Mouse (Mus musculus): ENCODE results near the gene Qrich1. TPM values are rescaled to one million over a fixed set of nuclear protein-coding genes. Genes with fewer than 3 reads are reported as not detected.
A peak's percentile ranks its signal among the peaks of the same experiment; 100 is the strongest.

Qrich1 gene
- polyA plus RNA-seq, 1 experiment from 2014 or later: 118 TPM

DNA sequence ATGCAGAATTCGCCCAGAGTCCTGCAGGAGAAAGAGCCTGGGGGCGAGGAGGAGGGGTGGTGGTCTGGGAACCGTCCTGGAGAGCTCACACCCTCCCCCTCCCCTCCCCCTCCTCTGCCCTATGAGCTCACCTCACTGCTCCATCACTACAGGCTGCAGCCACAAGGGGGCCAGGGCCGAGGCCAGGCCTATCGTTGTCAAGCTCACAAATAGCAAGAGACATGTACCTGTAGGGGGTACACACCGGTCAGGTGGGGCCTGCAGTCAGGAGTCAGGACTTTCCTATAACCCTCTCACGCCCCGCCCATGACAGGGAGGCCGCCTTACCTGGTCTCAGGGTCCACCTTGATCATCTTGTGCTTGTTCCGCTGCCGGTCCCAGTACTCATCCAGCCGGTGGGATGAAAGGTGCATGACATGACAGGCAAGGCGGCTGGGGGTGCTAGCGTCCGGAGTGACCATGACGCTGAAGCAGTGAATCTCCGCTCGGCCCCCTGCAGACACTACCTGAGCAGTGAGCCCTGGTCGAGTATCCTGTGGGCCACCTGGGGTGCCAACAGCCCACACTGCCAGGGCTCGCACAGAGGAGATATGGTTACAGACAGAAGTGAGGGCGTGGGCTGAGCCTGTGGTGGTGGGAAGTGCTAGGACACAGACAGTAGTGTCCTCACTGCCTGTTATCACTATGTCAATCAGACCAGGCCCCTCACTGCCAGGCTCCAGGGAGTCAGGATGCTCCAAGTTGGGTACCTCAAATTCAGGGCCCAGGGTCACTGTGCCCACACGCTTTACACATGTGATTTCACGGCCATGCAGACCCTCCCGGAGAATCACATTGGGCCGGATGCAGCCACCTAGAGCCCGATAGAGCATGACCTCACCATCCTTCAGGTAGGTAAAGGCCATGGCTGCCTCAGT, 57.4 kb downstream of the Qrich1 start:
- H3K4me3 ChIP-seq (ENCODE audit: low read length): no peak overlapping the region
- no peaks in the 10 kb centered on the region for H3K27me3 ChIP-seq (ENCODE audit: control insufficient read depth, insufficient read depth, low read depth, low read length)
- H3K9me3 ChIP-seq (ENCODE audit: control insufficient read depth, low read length): no peaks in the 10 kb centered on the region
- H3K4me1 ChIP-seq (replicated peaks; ENCODE audit: control insufficient read depth, insufficient read depth, low read length): peaks cover 29% of the 10 kb centered on the region
- H3K27ac ChIP-seq (ENCODE audit: low read length): no peak overlapping the region
- H3K4me2 ChIP-seq (ENCODE audit: low read depth, low read length): no peak overlapping the region
- 57% methylated on average over 26 of the region's 26 CpGs for WGBS
- H3K36me3 ChIP-seq (ENCODE audit: control insufficient read depth, insufficient read depth, low read length): peaks cover 37% of the 10 kb centered on the region
- H3K9ac ChIP-seq (ENCODE audit: low read length): no peak overlapping the region
- no peak for ATAC-seq (ENCODE audit: low read depth)

DNA sequence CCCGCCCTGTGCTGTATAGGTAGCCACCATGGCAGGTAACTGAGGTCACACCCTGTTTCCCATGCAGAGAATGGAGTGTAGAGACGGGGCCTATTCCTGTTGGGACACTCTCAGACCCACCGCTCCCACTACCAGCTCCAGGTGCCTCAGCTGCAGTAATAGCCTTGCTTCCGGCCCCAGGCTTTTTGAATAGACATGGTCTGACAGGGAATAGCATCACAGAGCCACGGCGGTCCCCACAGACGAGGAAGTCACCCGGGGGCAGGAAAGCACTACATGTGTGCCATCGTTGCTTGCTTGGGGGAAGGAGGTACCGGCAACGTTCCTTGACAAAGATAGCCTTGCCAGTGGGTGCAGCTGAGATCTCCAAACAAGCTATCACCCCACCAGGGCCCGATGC, 58.3 kb downstream of the Qrich1 start:
- Histone ChIP-seq H3K9me3 (ENCODE audit: control insufficient read depth, low read length) (no peaks in the 10 kb centered on the region), H3K27ac (ENCODE audit: low read length) (no peak overlapping the region), H3K4me2 (ENCODE audit: low read depth, low read length) (no peak overlapping the region), H3K36me3 (ENCODE audit: control insufficient read depth, insufficient read depth, low read length) (peaks cover 37% of the 10 kb centered on the region), H3K9ac (ENCODE audit: low read length) (no peak overlapping the region), H3K27me3 (ENCODE audit: control insufficient read depth, insufficient read depth, low read depth, low read length) (no peaks in the 10 kb centered on the region), H3K4me3 (ENCODE audit: low read length) (no peak overlapping the region), H3K4me1 (replicated peaks; ENCODE audit: control insufficient read depth, insufficient read depth, low read length) (peaks cover 28% of the 10 kb centered on the region)
- 88% methylated on average over 12 of the region's 12 CpGs for WGBS
- no peak for ATAC-seq (ENCODE audit: low read depth)

DNA sequence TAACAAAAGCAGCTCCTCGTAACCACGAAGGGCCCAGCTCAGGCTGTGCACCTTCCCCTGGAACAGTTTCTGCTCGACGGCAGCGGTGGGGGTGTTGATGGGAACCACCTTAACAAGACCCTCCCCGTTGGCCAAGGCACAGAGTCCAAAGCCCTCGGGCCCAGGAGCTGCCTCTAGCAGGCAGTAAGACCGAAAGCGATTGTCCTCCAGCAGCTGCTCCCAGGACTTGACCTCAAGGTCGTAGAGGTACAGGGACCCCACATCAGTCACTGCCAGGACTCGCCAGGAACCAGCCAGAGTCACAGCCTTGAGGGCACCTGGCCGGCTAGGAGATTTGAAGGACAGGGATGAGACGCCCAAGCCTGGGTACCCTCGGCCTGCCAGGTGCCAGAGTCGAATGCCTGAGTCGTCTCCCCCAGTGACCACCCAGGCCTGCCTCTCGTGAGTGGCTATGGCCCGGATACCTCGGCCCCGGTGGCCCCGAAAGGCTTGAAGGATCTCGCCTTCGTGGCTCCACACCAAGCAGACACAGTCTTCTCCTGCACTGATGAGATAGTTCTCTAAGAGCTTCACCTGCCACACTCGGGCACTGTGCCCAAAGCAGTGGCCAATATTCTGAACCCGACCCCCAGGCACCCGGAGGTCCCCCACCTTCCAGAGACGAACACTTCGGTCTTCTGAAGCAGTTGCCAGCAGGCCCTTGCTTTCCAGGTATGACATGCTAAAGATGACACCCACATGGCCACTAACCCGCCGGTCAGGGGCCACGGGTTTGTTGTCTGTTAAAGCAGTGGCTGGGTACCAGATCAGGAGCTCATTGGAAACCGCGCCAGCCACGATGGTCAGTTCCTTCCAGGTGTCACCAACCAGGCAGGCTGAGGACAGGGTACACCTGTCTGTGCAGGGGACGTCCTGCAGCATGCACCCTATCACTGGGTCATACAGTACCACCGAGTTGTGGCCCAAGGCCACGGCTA, 59.0 kb downstream of the Qrich1 start:
- no peak overlapping the region for H3K4me2 ChIP-seq (ENCODE audit: low read depth, low read length)
- peaks cover 37% of the 10 kb centered on the region for H3K36me3 ChIP-seq (ENCODE audit: control insufficient read depth, insufficient read depth, low read length)
- no peak overlapping the region for H3K27ac ChIP-seq (ENCODE audit: low read length)
- 74% methylated on average over 37 of the region's 37 CpGs for WGBS
- no peak for ATAC-seq (ENCODE audit: low read depth)
- no peak overlapping the region for H3K9ac ChIP-seq (ENCODE audit: low read length)
- no peaks in the 10 kb centered on the region for H3K27me3 ChIP-seq (ENCODE audit: control insufficient read depth, insufficient read depth, low read depth, low read length)
- no peaks in the 10 kb centered on the region for H3K9me3 ChIP-seq (ENCODE audit: control insufficient read depth, low read length)
- H3K4me1 ChIP-seq (replicated peaks; ENCODE audit: control insufficient read depth, insufficient read depth, low read length): peaks cover 24% of the 10 kb centered on the region
- H3K4me3 ChIP-seq (ENCODE audit: low read length): no peak overlapping the region

DNA sequence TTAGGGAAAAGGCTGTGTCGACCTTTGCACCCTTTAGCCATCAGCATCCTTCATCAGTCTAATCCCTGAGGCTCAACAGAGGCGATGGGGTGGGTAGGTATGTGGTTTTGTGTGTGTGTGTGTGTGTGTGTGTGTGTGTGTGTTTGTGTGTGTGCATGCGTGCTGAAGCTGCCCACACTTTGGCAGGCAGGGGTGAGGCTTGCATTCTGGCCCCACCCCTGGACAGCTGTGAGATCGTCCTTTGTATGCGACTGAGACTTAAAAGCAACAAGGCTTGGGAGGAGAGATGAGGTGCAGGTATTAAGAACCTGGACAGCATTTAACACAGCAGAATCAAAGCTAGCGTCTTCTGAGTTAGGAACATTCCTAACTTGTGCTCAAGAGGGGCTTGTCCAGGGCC, 60.4 kb downstream of the Qrich1 start:
- Histone ChIP-seq H3K4me1 (replicated peaks; ENCODE audit: control insufficient read depth, insufficient read depth, low read length) (peaks cover 24% of the 10 kb centered on the region), H3K4me3 (ENCODE audit: low read length) (peak overlapping the region; percentile 83), H3K27me3 (ENCODE audit: control insufficient read depth, insufficient read depth, low read depth, low read length) (no peaks in the 10 kb centered on the region), H3K4me2 (ENCODE audit: low read depth, low read length) (peak overlapping the region; percentile 89), H3K27ac (ENCODE audit: low read length) (no peak overlapping the region), H3K9ac (ENCODE audit: low read length) (peak overlapping the region; percentile 93), H3K9me3 (ENCODE audit: control insufficient read depth, low read length) (no peaks in the 10 kb centered on the region), H3K36me3 (ENCODE audit: control insufficient read depth, insufficient read depth, low read length) (peaks cover 30% of the 10 kb centered on the region)
- ATAC-seq (ENCODE audit: low read depth): no peak
- WGBS: 40% methylated on average over 6 of the region's 6 CpGs

- H3K27ac ChIP-seq (ENCODE audit: low read length): peak overlapping the region; percentile 95
- peaks cover 20% of the 10 kb centered on the region for H3K36me3 ChIP-seq (ENCODE audit: control insufficient read depth, insufficient read depth, low read length)
- WGBS: under 1% methylated on average over 24 of the region's 24 CpGs
- peak overlapping the region; percentile 83 for H3K4me3 ChIP-seq (ENCODE audit: low read length)
- H3K4me1 ChIP-seq (replicated peaks; ENCODE audit: control insufficient read depth, insufficient read depth, low read length): peaks cover 24% of the 10 kb centered on the region
- peak overlapping the region; percentile 93 for H3K9ac ChIP-seq (ENCODE audit: low read length)
- ATAC-seq (ENCODE audit: low read depth): peak; percentile 32
- H3K4me2 ChIP-seq (ENCODE audit: low read depth, low read length): peak overlapping the region; percentile 89
- H3K9me3 ChIP-seq (ENCODE audit: control insufficient read depth, low read length): no peaks in the 10 kb centered on the region
- no peaks in the 10 kb centered on the region for H3K27me3 ChIP-seq (ENCODE audit: control insufficient read depth, insufficient read depth, low read depth, low read length)
Measured at GRCm38 (mm10) chr9:108577934-108578544, 61.4 kb downstream of the Qrich1 start.

GRCm38 (mm10) chr9:108578545-108579343, 62.1 kb downstream of the Qrich1 start, which contains the start of gene Wdr6:
Wdr6 (minus strand) TSS chr9:108578739.
- peaks cover 24% of the 10 kb centered on the region for H3K4me1 ChIP-seq (replicated peaks; ENCODE audit: control insufficient read depth, insufficient read depth, low read length)
- no peaks in the 10 kb centered on the region for H3K27me3 ChIP-seq (ENCODE audit: control insufficient read depth, insufficient read depth, low read depth, low read length)
- H3K4me3 ChIP-seq (ENCODE audit: low read length): peak within 1 kb of the TSS; percentile 83
- 3% methylated on average over 51 of the region's 51 CpGs for WGBS
- H3K9me3 ChIP-seq (ENCODE audit: control insufficient read depth, low read length): no peaks in the 10 kb centered on the region
- H3K27ac ChIP-seq (ENCODE audit: low read length): peak within 1 kb of the TSS; percentile 95
- H3K4me2 ChIP-seq (ENCODE audit: low read depth, low read length): peak within 1 kb of the TSS; percentile 89
- peaks cover 15% of the 10 kb centered on the region for H3K36me3 ChIP-seq (ENCODE audit: control insufficient read depth, insufficient read depth, low read length)
- peak within 1 kb of the TSS; percentile 93 for H3K9ac ChIP-seq (ENCODE audit: low read length)
- peak; percentile 99 for ATAC-seq (ENCODE audit: low read depth)

- Histone ChIP-seq H3K4me1 (replicated peaks; ENCODE audit: control insufficient read depth, insufficient read depth, low read length) (peaks cover 24% of the 10 kb centered on the region), H3K27me3 (ENCODE audit: control insufficient read depth, insufficient read depth, low read depth, low read length) (no peaks in the 10 kb centered on the region), H3K4me3 (ENCODE audit: low read length) (peak overlapping the region; percentile 83), H3K27ac (ENCODE audit: low read length) (peak overlapping the region; percentile 69), H3K4me2 (ENCODE audit: low read depth, low read length) (peak overlapping the region; percentile 89), H3K36me3 (ENCODE audit: control insufficient read depth, insufficient read depth, low read length) (peaks cover 15% of the 10 kb centered on the region), H3K9ac (ENCODE audit: low read length) (peak overlapping the region; percentile 93), H3K9me3 (ENCODE audit: control insufficient read depth, low read length) (no peaks in the 10 kb centered on the region)
- WGBS: 57% methylated on average over 5 of the region's 5 CpGs
- peak; percentile 8; the same call in 1 of the 2 replicates for ATAC-seq (ENCODE audit: low read depth)
Measured at GRCm38 (mm10) chr9:108579344-108579690, 62.7 kb downstream of the Qrich1 start.

- no peaks in the 10 kb centered on the region for H3K36me3 ChIP-seq (ENCODE audit: control insufficient read depth, insufficient read depth, low read length)
- no peaks in the 10 kb centered on the region for H3K9me3 ChIP-seq (ENCODE audit: control insufficient read depth, low read length)
- H3K27me3 ChIP-seq (ENCODE audit: control insufficient read depth, insufficient read depth, low read depth, low read length): no peaks in the 10 kb centered on the region
- H3K9ac ChIP-seq (ENCODE audit: low read length): peak overlapping the region; percentile 34; the same call in 1 of the 2 replicates
- no peak overlapping the region for H3K4me3 ChIP-seq (ENCODE audit: low read length)
- peak; percentile 95 for ATAC-seq (ENCODE audit: low read depth)
- H3K4me2 ChIP-seq (ENCODE audit: low read depth, low read length): peak overlapping the region; percentile 44
- 0 out of 2 replicates have a peak overlapping the region, but pooled peaks have one; percentile 58 for H3K27ac ChIP-seq (ENCODE audit: low read length)
- peaks cover 14% of the 10 kb centered on the region for H3K4me1 ChIP-seq (replicated peaks; ENCODE audit: control insufficient read depth, insufficient read depth, low read length)
- 6% methylated on average over 14 of the region's 14 CpGs for WGBS
Measured at GRCm38 (mm10) chr9:108587571-108588180, 71.1 kb downstream of the Qrich1 start.

All from lung, embryonic 16.5 days (tissue).